Mouse (Mus musculus) heart, embryonic 11.5 days (tissue): ENCODE data around the gene Zbtb40. TPM values are rescaled to one million over a fixed set of nuclear protein-coding genes. Genes with fewer than 3 reads are reported as not detected.

Experiments
- ATAC-seq: fragments of 200-750 bp; cut with Nextera tagmentation; replicated peaks from 2 replicates; pipeline ENCODE4 v1.8.0; 2017; ENCODE audit warnings: moderate library complexity; ENCODE audit not compliant: insufficient number of reproducible peaks, low FRiP score, low TSS enrichment
- H3K27ac ChIP-seq: fragments of 300-500 bp; sonication (generic); 2 replicates; pipeline ENCODE4 v1.5.1; 2014; ENCODE audit warnings: mild to moderate bottlenecking, low read depth, low read length
- H3K27me3 ChIP-seq: fragments of 300-500 bp; sonication (generic); 2 replicates; pipeline ENCODE4 v1.6.1; 2014; ENCODE audit warnings: mild to moderate bottlenecking, low read length, mixed read lengths; ENCODE audit not compliant: control insufficient read depth, insufficient read depth
- H3K36me3 ChIP-seq: fragments of 300-500 bp; sonication (generic); 2 replicates; pipeline ENCODE4 v1.6.1; 2014; ENCODE audit warnings: mild to moderate bottlenecking, low read length, moderate library complexity, mixed read lengths; ENCODE audit not compliant: control insufficient read depth, insufficient read depth
- H3K4me1 ChIP-seq: fragments of 300-500 bp; sonication (generic); 2 replicates; pipeline ENCODE4 v1.6.1; 2014; ENCODE audit warnings: low read length; ENCODE audit not compliant: control insufficient read depth, insufficient read depth
- H3K4me2 ChIP-seq: fragments of 300-500 bp; sonication (generic); 2 replicates; pipeline ENCODE4 v1.6.1; 2014; ENCODE audit warnings: mild to moderate bottlenecking, moderate library complexity
- H3K4me3 ChIP-seq: fragments of 300-500 bp; sonication (generic); 2 replicates; pipeline ENCODE4 v1.5.1; 2014; ENCODE audit warnings: low read depth, low read length
- H3K9ac ChIP-seq: fragments of 300-500 bp; sonication (generic); 2 replicates; pipeline ENCODE4 v1.6.1; 2014; ENCODE audit warnings: mild to moderate bottlenecking, low read depth, low read length, moderate library complexity
- H3K9me3 ChIP-seq: fragments of 300-500 bp; sonication (generic); replicated peaks from 2 replicates; pipeline ENCODE4 v1.6.1; 2016; ENCODE audit warnings: low read length; ENCODE audit not compliant: control insufficient read depth
- WGBS: fragments of 180-500 bp; shearing (Covaris S2); extraction: QIAGEN DNeasy Blood & Tissue Kit; methylation state at CpG from one replicate; pipeline ENCODE4 v1.1.7; 2014; ENCODE audit not compliant: insufficient replicate concordance; 5-methylcytosine and 5-hydroxymethylcytosine counted together
- polyA plus RNA-seq: library from polyadenylated mRNA; unstranded; fragments of >200 nt; fragmentation: Nextera tagmentation; extraction: Ambion mirVana; gene quantifications from 2 replicates; pipeline ENCODE4 v1.2.1, GENCODE M21; 2014

The Zbtb40 gene
- polyA plus RNA-seq, 1 experiment from 2014 or later = 3.7 TPM

DNA sequence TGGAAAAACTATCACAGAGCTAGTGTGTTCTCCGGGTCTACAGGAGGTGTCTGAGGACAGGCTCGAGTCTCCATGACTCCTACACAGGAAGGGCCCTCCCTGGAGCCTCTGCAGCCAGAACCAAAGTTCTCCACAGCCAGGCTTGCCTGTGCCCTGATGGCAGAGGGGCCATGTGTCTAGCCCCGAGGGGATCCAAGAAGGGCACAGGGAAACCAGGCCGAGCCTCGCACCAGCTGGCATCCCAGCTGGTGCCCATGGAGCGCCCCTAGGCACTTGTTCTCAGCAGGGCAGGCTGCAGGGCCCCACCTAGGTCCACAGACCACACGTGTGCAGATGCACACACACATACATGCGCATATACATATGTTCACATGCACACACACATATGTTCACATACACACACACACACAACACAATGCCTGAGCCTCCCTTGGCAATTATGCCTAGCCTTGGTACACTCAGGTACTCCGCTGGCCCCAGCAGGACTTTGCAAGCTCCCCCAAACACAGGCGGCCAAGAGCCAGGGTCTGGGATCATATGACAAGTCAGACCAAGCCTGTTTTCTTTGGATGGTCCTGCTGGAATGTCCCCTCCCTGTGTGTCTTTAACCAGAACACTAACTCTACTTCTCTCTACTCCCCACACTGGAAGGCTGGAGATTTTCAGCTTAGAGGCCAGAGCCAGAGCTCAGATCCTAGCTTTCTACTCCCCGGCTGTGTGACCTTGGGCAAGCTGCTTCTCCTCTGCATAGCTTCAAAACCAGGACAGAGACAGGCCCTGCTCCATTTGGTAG is 103.8 kb downstream of the Zbtb40 start:
- H3K9ac ChIP-seq = no peak overlapping the region
- ATAC-seq = no peak
- peaks cover 91% of the 10 kb centered on the region for H3K27me3 ChIP-seq
- no peak overlapping the region for H3K4me2 ChIP-seq
- no peak overlapping the region for H3K4me3 ChIP-seq
- H3K36me3 ChIP-seq = no peaks in the 10 kb centered on the region
- H3K4me1 ChIP-seq = no peaks in the 10 kb centered on the region
- no peaks in the 10 kb centered on the region for H3K9me3 ChIP-seq
- no peak overlapping the region for H3K27ac ChIP-seq
- 67% methylated on average over 11 of the region's 11 CpGs for WGBS

- Histone ChIP-seq H3K27ac (no peak overlapping the region), H3K4me3 (no peak overlapping the region), H3K4me1 (no peaks in the 10 kb centered on the region), H3K9me3 (no peaks in the 10 kb centered on the region), H3K4me2 (no peak overlapping the region), H3K36me3 (no peaks in the 10 kb centered on the region), H3K9ac (no peak overlapping the region), H3K27me3 (peaks cover 93% of the 10 kb centered on the region)
- ATAC-seq = no peak
- 21% methylated on average over 13 of the region's 13 CpGs for WGBS
Observed at GRCm38 (mm10) chr4:136943175-136943574, 105.4 kb downstream of the Zbtb40 start.

DNA sequence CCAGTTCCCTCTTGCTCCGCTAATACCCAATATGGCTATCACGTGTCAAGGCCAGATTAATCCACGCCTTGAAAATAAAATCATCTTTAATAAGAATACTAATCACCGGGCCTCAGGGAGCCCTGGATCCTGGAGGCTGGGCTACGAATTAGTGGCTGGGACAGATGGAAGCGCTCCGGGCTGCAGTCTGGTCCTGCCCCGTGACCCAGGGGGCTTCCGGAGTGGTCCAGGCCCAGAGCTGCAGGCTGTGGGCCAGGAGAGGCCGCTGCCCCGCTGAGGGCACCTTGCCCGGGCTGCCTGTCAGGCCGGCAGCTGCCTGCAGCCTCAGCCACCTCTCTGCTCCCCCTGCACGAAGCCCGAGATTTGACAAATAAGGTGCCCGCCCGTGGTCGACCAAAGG is 105.8 kb downstream of the Zbtb40 start:
- no peak overlapping the region for H3K27ac ChIP-seq
- H3K4me2 ChIP-seq = no peak overlapping the region
- H3K9me3 ChIP-seq = no peaks in the 10 kb centered on the region
- H3K36me3 ChIP-seq = no peaks in the 10 kb centered on the region
- peaks cover 93% of the 10 kb centered on the region for H3K27me3 ChIP-seq
- no peak overlapping the region for H3K9ac ChIP-seq
- H3K4me3 ChIP-seq = no peak overlapping the region
- ATAC-seq = no peak
- no peaks in the 10 kb centered on the region for H3K4me1 ChIP-seq
- 22% methylated on average over 18 of the region's 18 CpGs for WGBS

DNA sequence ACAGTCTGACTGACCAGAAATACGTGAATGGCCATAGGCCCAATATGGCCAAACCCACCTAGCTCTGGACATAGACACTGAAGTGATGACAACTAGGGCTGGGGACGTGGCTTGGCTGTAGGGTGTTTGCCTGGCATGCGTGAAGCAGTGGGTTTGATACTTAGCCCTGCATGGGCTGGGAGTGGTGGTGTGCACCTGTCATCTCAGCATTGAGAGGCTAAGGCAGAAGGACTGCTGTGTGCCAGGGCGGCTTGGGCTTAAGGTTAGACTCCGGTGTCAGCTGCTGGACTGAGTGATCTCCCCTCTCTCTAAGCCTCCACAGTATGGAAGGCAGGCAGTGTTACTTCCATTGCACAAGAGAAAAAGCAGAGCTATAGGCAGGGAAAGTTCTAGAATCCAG is 110.7 kb downstream of the Zbtb40 start:
- Histone ChIP-seq H3K36me3 (no peaks in the 10 kb centered on the region), H3K4me3 (no peak overlapping the region), H3K27me3 (peaks cover 88% of the 10 kb centered on the region), H3K4me2 (no peak overlapping the region), H3K4me1 (no peaks in the 10 kb centered on the region), H3K9me3 (no peaks in the 10 kb centered on the region), H3K27ac (no peak overlapping the region), H3K9ac (no peak overlapping the region)
- no peak for ATAC-seq
- WGBS = 76% methylated on average over 5 of the region's 5 CpGs

DNA sequence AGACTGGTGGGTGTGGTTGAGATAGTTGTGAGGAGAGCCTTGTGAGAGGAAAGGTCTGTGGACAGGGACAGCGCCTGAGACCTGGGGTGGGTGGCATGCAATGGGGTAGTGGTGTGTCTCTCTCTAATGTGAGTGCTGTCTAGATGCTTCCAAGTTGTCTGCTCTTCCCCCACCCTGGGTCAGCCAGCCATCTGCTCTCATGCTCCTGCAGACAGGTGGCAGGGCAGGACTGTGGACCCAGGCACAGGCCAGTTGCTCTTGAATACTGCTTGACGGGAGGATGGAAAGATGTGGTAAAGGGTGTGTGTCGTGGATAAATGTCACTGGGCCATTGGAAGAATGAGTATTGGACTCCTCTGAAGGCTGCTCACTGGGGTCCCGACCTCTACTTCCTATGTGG is 111.3 kb downstream of the Zbtb40 start:
- Histone ChIP-seq H3K4me1 (no peaks in the 10 kb centered on the region), H3K9me3 (no peaks in the 10 kb centered on the region), H3K4me3 (no peak overlapping the region), H3K36me3 (no peaks in the 10 kb centered on the region), H3K4me2 (no peak overlapping the region), H3K27ac (no peak overlapping the region), H3K9ac (no peak overlapping the region), H3K27me3 (peaks cover 88% of the 10 kb centered on the region)
- 66% methylated on average over 4 of the region's 4 CpGs for WGBS
- no peak for ATAC-seq

DNA sequence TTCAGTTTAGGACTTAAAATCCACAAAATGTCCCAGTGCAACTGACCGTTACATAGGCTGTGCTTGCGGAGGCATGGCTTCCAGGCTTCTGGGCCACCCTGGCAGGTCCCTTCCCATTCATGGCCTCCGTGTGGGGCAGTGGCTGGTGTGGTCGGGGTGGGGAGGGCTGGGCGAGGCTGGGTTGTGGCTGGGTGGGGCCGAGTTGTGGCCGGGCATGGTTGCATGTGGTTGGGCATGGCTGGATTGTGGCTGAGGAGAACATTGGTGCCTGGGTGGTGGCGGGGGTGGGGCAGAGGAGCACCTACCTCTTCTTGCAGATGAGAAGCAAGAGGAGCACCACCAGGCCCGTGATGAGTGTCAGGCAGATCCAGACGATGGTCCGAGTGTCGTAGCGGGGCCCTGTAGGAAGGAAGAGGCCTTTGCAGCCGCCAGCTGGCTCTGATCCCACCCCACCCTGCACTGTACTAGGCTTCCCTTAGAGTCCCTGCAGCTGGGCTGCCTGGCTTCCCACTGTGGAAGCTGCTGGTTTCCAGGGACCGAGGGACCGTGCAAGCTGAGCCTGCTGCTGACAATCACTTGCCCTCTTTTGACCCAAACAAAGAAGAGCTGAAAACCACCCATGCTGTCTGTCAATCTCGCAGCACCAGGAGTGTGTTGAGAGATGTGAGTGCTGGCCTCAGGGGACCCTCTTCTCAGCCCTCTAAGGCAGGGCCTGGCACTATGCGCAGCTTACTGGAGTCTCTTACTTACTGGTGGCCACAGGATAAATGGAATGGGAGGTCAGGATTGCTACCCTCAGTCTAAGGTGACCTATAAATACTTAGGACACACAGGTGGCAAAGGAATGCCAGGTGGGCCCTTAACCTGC is 113.6 kb downstream of the Zbtb40 start:
- WGBS = 44% methylated on average over 18 of the region's 18 CpGs
- Histone ChIP-seq H3K27ac (no peak overlapping the region), H3K36me3 (no peaks in the 10 kb centered on the region), H3K9ac (no peak overlapping the region), H3K4me1 (no peaks in the 10 kb centered on the region), H3K4me3 (no peak overlapping the region), H3K9me3 (no peaks in the 10 kb centered on the region), H3K27me3 (peaks cover 86% of the 10 kb centered on the region), H3K4me2 (no peak overlapping the region)
- no peak for ATAC-seq

DNA sequence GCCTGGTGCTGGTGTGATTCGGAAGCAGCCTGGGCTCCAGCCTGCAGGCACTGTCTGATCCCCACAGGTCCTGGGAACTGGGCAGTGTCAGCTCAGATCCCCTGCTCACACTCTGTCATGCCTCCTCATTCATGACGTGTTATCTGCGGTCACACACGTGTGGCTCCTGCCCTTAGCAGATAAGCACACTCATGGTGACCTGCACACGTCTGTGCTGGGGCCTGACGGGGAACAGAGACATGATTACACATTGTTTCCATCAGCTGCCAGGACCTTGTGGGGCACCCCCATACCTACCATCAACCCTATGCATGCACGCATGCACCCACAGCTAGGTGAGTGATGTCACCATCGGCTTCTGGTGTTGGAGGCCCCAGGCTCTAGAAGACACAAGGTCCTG is 118.1 kb downstream of the Zbtb40 start:
- no peak overlapping the region for H3K9ac ChIP-seq
- WGBS = 64% methylated on average over 8 of the region's 8 CpGs
- no peak overlapping the region for H3K4me2 ChIP-seq
- peaks cover 81% of the 10 kb centered on the region for H3K27me3 ChIP-seq
- no peaks in the 10 kb centered on the region for H3K4me1 ChIP-seq
- no peak; the same call in 1 of the 2 replicates for ATAC-seq
- H3K9me3 ChIP-seq = no peaks in the 10 kb centered on the region
- no peaks in the 10 kb centered on the region for H3K36me3 ChIP-seq
- H3K27ac ChIP-seq = no peak overlapping the region
- no peak overlapping the region for H3K4me3 ChIP-seq
